Mouse (Mus musculus): ENCODE measurements around the gene Arid1b.

DNA sequence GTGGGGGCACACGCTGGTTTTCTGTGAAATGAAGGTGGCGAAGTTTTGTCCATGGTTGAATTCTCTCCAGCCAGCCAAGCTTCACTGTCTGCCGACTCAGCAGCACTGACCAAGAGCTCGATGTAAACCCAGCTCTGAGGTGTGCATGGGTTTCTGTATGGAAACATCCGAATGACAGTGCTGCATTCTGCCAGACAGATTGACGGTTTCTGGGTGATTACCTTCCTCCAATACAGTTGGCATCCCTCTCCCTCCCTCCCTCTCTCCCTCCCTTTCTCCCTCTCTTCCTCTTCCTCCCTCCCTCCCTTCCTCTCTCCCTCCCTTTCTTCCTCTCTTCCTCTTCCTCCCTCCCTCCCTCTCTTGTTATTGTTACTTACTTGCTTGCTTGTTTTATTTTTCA is 219.3 kb downstream of the Arid1b start:
- TF ChIP-seq CTCF (IDR thresholded peaks at IDR 0.05; ENCODE audit: extremely low read depth, insufficient read length, insufficient replicate concordance, low read depth, low read length) = no peak
- no peak for TF ChIP-seq POLR2A (IDR thresholded peaks at IDR 0.05; ENCODE audit: low read depth, low read length)

All from small intestine, adult 2 months (tissue).